Mouse (Mus musculus) midbrain, postnatal 0 days (tissue): ENCODE results near the gene Sobp. TPM values are rescaled to one million over a fixed set of nuclear protein-coding genes. Genes with fewer than 3 reads are reported as not detected.

Source experiments
- ATAC-seq: fragments of 200-750 bp; cut with Nextera tagmentation; 2 replicates; pipeline ENCODE4 v1.8.0; 2017; ENCODE audit warnings: moderate number of reproducible peaks, mild to moderate bottlenecking, moderate TSS enrichment, moderate library complexity; ENCODE audit not compliant: low FRiP score
- DNase-seq: peaks from one replicate; pipeline ENCODE4 v3.0.0-alpha.2; 2015; ENCODE audit warnings: low spot score
- H3K27ac ChIP-seq: fragments of 300-500 bp; sonication (generic); 2 replicates; pipeline ENCODE4 v1.5.1; 2014; ENCODE audit warnings: low read depth, mild to moderate bottlenecking, low read length, mixed read lengths
- H3K27me3 ChIP-seq: fragments of 300-500 bp; sonication (generic); 2 replicates; pipeline ENCODE4 v1.6.1; 2014; ENCODE audit warnings: low read length, control low read depth, mixed read lengths; ENCODE audit not compliant: insufficient read depth
- H3K36me3 ChIP-seq: fragments of 300-500 bp; sonication (generic); 2 replicates; pipeline ENCODE4 v1.6.1; 2014; ENCODE audit warnings: low read length, control low read depth, mixed read lengths; ENCODE audit not compliant: insufficient read depth
- H3K4me1 ChIP-seq: fragments of 300-500 bp; sonication (generic); 2 replicates; pipeline ENCODE4 v1.6.1; 2014; ENCODE audit warnings: mild to moderate bottlenecking, control low read depth, antibody characterized with exemption, low read length, mixed read lengths; ENCODE audit not compliant: insufficient read depth
- H3K4me2 ChIP-seq: fragments of 300-500 bp; sonication (generic); 2 replicates; pipeline ENCODE4 v1.6.1; 2014; ENCODE audit warnings: low read depth, mild to moderate bottlenecking, low read length, mixed read lengths; ENCODE audit not compliant: poor library complexity, severe bottlenecking
- H3K4me3 ChIP-seq: fragments of 300-500 bp; sonication (generic); 2 replicates; pipeline ENCODE4 v1.5.1; 2014; ENCODE audit warnings: low read depth, mild to moderate bottlenecking, low read length, moderate library complexity
- H3K9ac ChIP-seq: fragments of 300-500 bp; sonication (generic); replicated peaks from 2 replicates; pipeline ENCODE4 v1.6.1; 2014; ENCODE audit warnings: mild to moderate bottlenecking, low read length, moderate library complexity, mixed read lengths; ENCODE audit not compliant: poor library complexity, severe bottlenecking
- H3K9me3 ChIP-seq: fragments of 300-500 bp; sonication (generic); 2 replicates; pipeline ENCODE4 v1.6.1; 2016; ENCODE audit warnings: low read length, control low read depth
- CTCF ChIP-seq: IDR thresholded peaks from 2 replicates; pipeline ENCODE4 v1.5.1; 2016; ENCODE audit warnings: antibody characterized with exemption, mild to moderate bottlenecking
- WGBS: fragments of 180-500 bp; shearing (Covaris S2); extraction: QIAGEN DNeasy Blood & Tissue Kit; methylation state at CpG from one replicate; pipeline ENCODE4 v1.1.7; 2014; 5-methylcytosine and 5-hydroxymethylcytosine counted together
- polyA plus RNA-seq: library from polyadenylated mRNA; unstranded; fragments of >200 nt; fragmentation: Nextera tagmentation; extraction: Ambion mirVana; gene quantifications from 2 replicates; pipeline ENCODE4 v1.2.1, GENCODE M21; 2015
- total RNA-seq: library from RNA; depleted of rRNA; stranded (reverse); fragments of >200 nt; gene quantifications from 2 replicates; pipeline ENCODE4 v1.2.3, GENCODE M21; 2014

The Sobp gene
- total and polyA plus RNA-seq, 2 experiments from 2014 or later, result 17.0 to 34.2 TPM

- H3K4me2 ChIP-seq, result 0 out of 2 replicates have a peak overlapping the region, but pooled peaks have one; percentile 12
- peak overlapping the region; percentile 76 for H3K27ac ChIP-seq
- no peak for DNase-seq
- peaks cover 8% of the 10 kb centered on the region; the same call in 1 of the 2 replicates for H3K36me3 ChIP-seq
- no peak for TF ChIP-seq CTCF
- peak overlapping the region; percentile 42; the same call in 1 of the 2 replicates for H3K9ac ChIP-seq
- H3K4me1 ChIP-seq, result peaks cover 4% of the 10 kb centered on the region; the same call in 1 of the 2 replicates
- 23% methylated on average over 8 of the region's 9 CpGs for WGBS
- H3K4me3 ChIP-seq, result no peak overlapping the region
- H3K27me3 ChIP-seq, result no peaks in the 10 kb centered on the region
- H3K9me3 ChIP-seq, result no peaks in the 10 kb centered on the region
- peak; percentile 65 for ATAC-seq
Observed at GRCm38 (mm10) chr10:43083288-43084086, 90.8 kb downstream of the Sobp start.

GRCm38 (mm10) chr10:43081316-43081715 is 93.0 kb downstream of the Sobp start:
- 0 out of 2 replicates have a peak, but pooled peaks cover 3% of the 10 kb centered on the region for H3K36me3 ChIP-seq
- ATAC-seq (no peak), DNase-seq (no peak)
- H3K4me1 ChIP-seq, result peaks cover 4% of the 10 kb centered on the region; the same call in 1 of the 2 replicates
- 52% methylated on average over 3 of the region's 3 CpGs for WGBS
- no peak overlapping the region for H3K4me2 ChIP-seq
- H3K9ac ChIP-seq, result no peak overlapping the region
- no peak overlapping the region for H3K4me3 ChIP-seq
- H3K27me3 ChIP-seq, result no peaks in the 10 kb centered on the region
- TF ChIP-seq CTCF, result no peak
- no peak overlapping the region for H3K27ac ChIP-seq
- no peaks in the 10 kb centered on the region for H3K9me3 ChIP-seq

GRCm38 (mm10) chr10:43075535-43076152 is 98.7 kb downstream of the Sobp start:
- Histone ChIP-seq H3K36me3 (no peaks in the 10 kb centered on the region), H3K9me3 (no peaks in the 10 kb centered on the region), H3K27me3 (no peaks in the 10 kb centered on the region), H3K9ac (no peak overlapping the region), H3K4me1 (peaks cover 10% of the 10 kb centered on the region; the same call in 1 of the 2 replicates), H3K4me2 (no peak overlapping the region), H3K27ac (no peak overlapping the region), H3K4me3 (no peak overlapping the region)
- WGBS, result 51% methylated on average over 13 of the region's 13 CpGs
- no peak for DNase-seq
- no peak for TF ChIP-seq CTCF
- ATAC-seq, result no peak

GRCm38 (mm10) chr10:43073281-43073680 is 101.0 kb downstream of the Sobp start:
- no peak overlapping the region for H3K9ac ChIP-seq
- ATAC-seq, result no peak
- H3K27me3 ChIP-seq, result no peaks in the 10 kb centered on the region
- no peak for TF ChIP-seq CTCF
- no peaks in the 10 kb centered on the region for H3K9me3 ChIP-seq
- DNase-seq, result no peak
- no peak overlapping the region for H3K4me3 ChIP-seq
- no peak overlapping the region for H3K27ac ChIP-seq
- WGBS, result 32% methylated on average over 8 of the region's 8 CpGs
- H3K36me3 ChIP-seq, result no peaks in the 10 kb centered on the region
- H3K4me2 ChIP-seq, result no peak overlapping the region
- H3K4me1 ChIP-seq, result peaks cover 10% of the 10 kb centered on the region; the same call in 1 of the 2 replicates

GRCm38 (mm10) chr10:43070893-43071292 is 103.4 kb downstream of the Sobp start:
- TF ChIP-seq CTCF, result no peak
- no peak for ATAC-seq
- Histone ChIP-seq H3K27me3 (no peaks in the 10 kb centered on the region), H3K36me3 (peaks cover 5% of the 10 kb centered on the region), H3K4me2 (no peak overlapping the region), H3K4me3 (no peak overlapping the region), H3K27ac (no peak overlapping the region), H3K9ac (no peak overlapping the region), H3K9me3 (no peaks in the 10 kb centered on the region), H3K4me1 (peaks cover 10% of the 10 kb centered on the region; the same call in 1 of the 2 replicates)
- DNase-seq, result no peak
- 91% methylated on average over 6 of the region's 6 CpGs for WGBS

GRCm38 (mm10) chr10:43065331-43065730 is 109.0 kb downstream of the Sobp start:
- H3K9me3 ChIP-seq, result no peaks in the 10 kb centered on the region
- WGBS, result 85% methylated on average over 7 of the region's 7 CpGs
- no peak for TF ChIP-seq CTCF
- H3K36me3 ChIP-seq, result peaks cover 11% of the 10 kb centered on the region
- no peaks in the 10 kb centered on the region for H3K27me3 ChIP-seq
- H3K27ac ChIP-seq, result no peak overlapping the region
- H3K9ac ChIP-seq, result no peak overlapping the region
- H3K4me3 ChIP-seq, result no peak overlapping the region
- ATAC-seq (no peak), DNase-seq (no peak)
- no peak overlapping the region for H3K4me2 ChIP-seq
- no peaks in the 10 kb centered on the region for H3K4me1 ChIP-seq
